Mouse (Mus musculus): ENCODE measurements at regions not wholly inside any gene's neighbourhood (a gene's known extent, or its start where the extent isn't known, plus 50 kb on each side); places are given as distances from the start of the nearest gene placed in this dataset.

GRCm38 (mm10) chr4:131132201-131132600 lies 188.0 kb downstream of the Matn1 start:
- no peaks in the 10 kb centered on the region for H3K27me3 ChIP-seq (replicated peaks)
- no peak overlapping the region for H3K4me3 ChIP-seq
- H3K9ac ChIP-seq, result no peak overlapping the region
- H3K4me1 ChIP-seq, result no peaks in the 10 kb centered on the region
- no peaks in the 10 kb centered on the region for H3K9me3 ChIP-seq (replicated peaks)
- H3K4me2 ChIP-seq, result no peak overlapping the region
- ATAC-seq, result no peak
- H3K27ac ChIP-seq, result no peak overlapping the region
- WGBS (ENCODE audit: insufficient replicate concordance), result 0% methylated on average over 1 of the region's 1 CpGs
- no peaks in the 10 kb centered on the region for H3K36me3 ChIP-seq

GRCm38 (mm10) chr4:131132781-131133180 lies 188.6 kb downstream of the Matn1 start:
- Histone ChIP-seq H3K4me3 (no peak overlapping the region), H3K27ac (no peak overlapping the region), H3K9me3 (replicated peaks) (no peaks in the 10 kb centered on the region), H3K9ac (no peak overlapping the region), H3K27me3 (replicated peaks) (no peaks in the 10 kb centered on the region), H3K4me1 (no peaks in the 10 kb centered on the region), H3K4me2 (no peak overlapping the region), H3K36me3 (no peaks in the 10 kb centered on the region)
- no peak for ATAC-seq
- WGBS (ENCODE audit: insufficient replicate concordance), result 55% methylated on average over 9 of the region's 9 CpGs

- no peak overlapping the region for H3K9ac ChIP-seq
- H3K4me1 ChIP-seq, result no peaks in the 10 kb centered on the region
- WGBS (ENCODE audit: insufficient replicate concordance), result 51% methylated on average over 4 of the region's 4 CpGs
- H3K4me2 ChIP-seq, result no peak overlapping the region
- no peak overlapping the region for H3K27ac ChIP-seq
- H3K4me3 ChIP-seq, result no peak overlapping the region
- no peak for ATAC-seq
- H3K9me3 ChIP-seq (replicated peaks), result no peaks in the 10 kb centered on the region
- no peaks in the 10 kb centered on the region for H3K27me3 ChIP-seq (replicated peaks)
- H3K36me3 ChIP-seq, result no peaks in the 10 kb centered on the region
These were observed 191.7 kb downstream of the Matn1 start for GRCm38 (mm10) chr4:131135841-131136240.

- no peaks in the 10 kb centered on the region for H3K36me3 ChIP-seq
- ATAC-seq, result no peak
- WGBS (ENCODE audit: insufficient replicate concordance), result 75% methylated on average over 13 of the region's 13 CpGs
These were observed 194.7 kb downstream of the Matn1 start for GRCm38 (mm10) chr4:131138891-131139290.

GRCm38 (mm10) chr4:131141890-131142465 lies 197.8 kb downstream of the Matn1 start:
- H3K27me3 ChIP-seq (replicated peaks), result no peaks in the 10 kb centered on the region
- H3K4me1 ChIP-seq, result no peaks in the 10 kb centered on the region
- H3K4me3 ChIP-seq, result no peak overlapping the region
- H3K9me3 ChIP-seq (replicated peaks), result no peaks in the 10 kb centered on the region; the same call in none of the 2 replicates
- no peak overlapping the region for H3K4me2 ChIP-seq
- ATAC-seq, result no peak
- no peak overlapping the region for H3K9ac ChIP-seq
- no peak overlapping the region for H3K27ac ChIP-seq
- no peaks in the 10 kb centered on the region for H3K36me3 ChIP-seq
- 83% methylated on average over 17 of the region's 17 CpGs for WGBS (ENCODE audit: insufficient replicate concordance)

More at GRCm38 (mm10) chr4:131138891-131139290, 194.7 kb downstream of the Matn1 start:
- Histone ChIP-seq H3K4me1 (no peaks in the 10 kb centered on the region), H3K9me3 (replicated peaks) (no peaks in the 10 kb centered on the region; the same call in 1 of the 2 replicates), H3K9ac (no peak overlapping the region), H3K27ac (no peak overlapping the region), H3K27me3 (replicated peaks) (no peaks in the 10 kb centered on the region), H3K4me3 (no peak overlapping the region), H3K4me2 (no peak overlapping the region)

- Histone ChIP-seq H3K27me3 (replicated peaks) (no peaks in the 10 kb centered on the region), H3K27ac (no peak overlapping the region), H3K4me3 (no peak overlapping the region), H3K9me3 (replicated peaks) (no peaks in the 10 kb centered on the region; the same call in none of the 2 replicates), H3K36me3 (no peaks in the 10 kb centered on the region), H3K4me2 (no peak overlapping the region), H3K4me1 (no peaks in the 10 kb centered on the region), H3K9ac (no peak overlapping the region)
- ATAC-seq, result no peak
- WGBS (ENCODE audit: insufficient replicate concordance), result 32% methylated on average over 1 of the region's 1 CpGs
These were observed 201.3 kb downstream of the Matn1 start for GRCm38 (mm10) chr4:131145507-131145906.

- H3K4me3 ChIP-seq, result no peak overlapping the region
- no peak overlapping the region for H3K4me2 ChIP-seq
- no peak overlapping the region for H3K27ac ChIP-seq
- 65% methylated on average over 16 of the region's 16 CpGs for whole genome bisulfite sequencing (ENCODE audit: insufficient replicate concordance)
- no peak for ATAC-seq
- H3K4me1 ChIP-seq, result no peaks in the 10 kb centered on the region
- H3K9ac ChIP-seq, result no peak overlapping the region
- H3K36me3 ChIP-seq, result no peaks in the 10 kb centered on the region
- no peaks in the 10 kb centered on the region; the same call in 1 of the 2 replicates for H3K9me3 ChIP-seq (replicated peaks)
- H3K27me3 ChIP-seq (replicated peaks), result 0 out of 2 replicates have a peak, but pooled peaks cover 5% of the 10 kb centered on the region
These were observed 204.0 kb downstream of the Matn1 start for GRCm38 (mm10) chr4:131148042-131148747.

GRCm38 (mm10) chr4:131149466-131149865 lies 205.3 kb downstream of the Matn1 start:
- Histone ChIP-seq H3K4me3 (no peak overlapping the region), H3K36me3 (no peaks in the 10 kb centered on the region), H3K9ac (no peak overlapping the region), H3K4me1 (no peaks in the 10 kb centered on the region), H3K27me3 (replicated peaks) (0 out of 2 replicates have a peak, but pooled peaks cover 5% of the 10 kb centered on the region), H3K4me2 (no peak overlapping the region), H3K27ac (no peak overlapping the region), H3K9me3 (replicated peaks) (no peaks in the 10 kb centered on the region; the same call in 1 of the 2 replicates)
- no peak for ATAC-seq
- WGBS (ENCODE audit: insufficient replicate concordance), result 54% methylated on average over 5 of the region's 5 CpGs

GRCm38 (mm10) chr4:131159712-131160111 lies 215.5 kb downstream of the Matn1 start:
- Histone ChIP-seq H3K4me1 (no peaks in the 10 kb centered on the region), H3K4me3 (no peak overlapping the region), H3K9ac (no peak overlapping the region), H3K9me3 (replicated peaks) (no peaks in the 10 kb centered on the region), H3K27me3 (replicated peaks) (0 out of 2 replicates have a peak, but pooled peaks cover 5% of the 10 kb centered on the region), H3K36me3 (no peaks in the 10 kb centered on the region), H3K27ac (no peak overlapping the region), H3K4me2 (no peak overlapping the region)
- no peak for ATAC-seq
- 48% methylated on average over 5 of the region's 5 CpGs for WGBS (ENCODE audit: insufficient replicate concordance)

- Histone ChIP-seq H3K27ac (no peak overlapping the region), H3K27me3 (replicated peaks) (0 out of 2 replicates have a peak, but pooled peaks cover 5% of the 10 kb centered on the region), H3K9me3 (replicated peaks) (no peaks in the 10 kb centered on the region), H3K4me3 (no peak overlapping the region), H3K36me3 (no peaks in the 10 kb centered on the region), H3K4me2 (no peak overlapping the region), H3K9ac (no peak overlapping the region), H3K4me1 (no peaks in the 10 kb centered on the region)
- WGBS (ENCODE audit: insufficient replicate concordance), result 24% methylated on average over 5 of the region's 5 CpGs
- no peak for ATAC-seq
These were observed 215.9 kb downstream of the Matn1 start for GRCm38 (mm10) chr4:131160135-131160534.

- Histone ChIP-seq H3K9ac (no peak overlapping the region), H3K36me3 (no peaks in the 10 kb centered on the region), H3K9me3 (replicated peaks) (no peaks in the 10 kb centered on the region), H3K4me2 (no peak overlapping the region), H3K4me3 (no peak overlapping the region), H3K27me3 (replicated peaks) (no peaks in the 10 kb centered on the region), H3K4me1 (no peaks in the 10 kb centered on the region), H3K27ac (no peak overlapping the region)
- 64% methylated on average over 9 of the region's 9 CpGs for WGBS (ENCODE audit: insufficient replicate concordance)
- no peak for ATAC-seq
These were observed 217.3 kb downstream of the Matn1 start for GRCm38 (mm10) chr4:131161501-131161900.

GRCm38 (mm10) chr4:131163782-131164315 lies 219.7 kb downstream of the Matn1 start:
- ATAC-seq, result no peak

More at GRCm38 (mm10) chr4:131163782-131164315, 219.7 kb downstream of the Matn1 start:
- no peak overlapping the region for H3K9ac ChIP-seq
- no peak overlapping the region for H3K4me2 ChIP-seq
- H3K27me3 ChIP-seq (replicated peaks), result no peaks in the 10 kb centered on the region
- H3K36me3 ChIP-seq, result no peaks in the 10 kb centered on the region
- H3K4me1 ChIP-seq, result no peaks in the 10 kb centered on the region
- H3K4me3 ChIP-seq, result no peak overlapping the region
- WGBS (ENCODE audit: insufficient replicate concordance), result 52% methylated on average over 7 of the region's 7 CpGs
- H3K9me3 ChIP-seq (replicated peaks), result no peaks in the 10 kb centered on the region
- no peak overlapping the region for H3K27ac ChIP-seq
